Mouse (Mus musculus) bone marrow macrophage, adult 2 months (primary cell): ENCODE data around the gene Lgmn.

ENCODE experiments used
- CTCF ChIP-seq: IDR thresholded peaks from 2 replicates; pipeline ENCODE4 v1.5.1; 2012; ENCODE audit warnings: low read depth, mild to moderate bottlenecking, low read length, moderate library complexity
- POLR2A ChIP-seq: IDR thresholded peaks from 2 replicates; pipeline ENCODE4 v1.6.1; 2012; ENCODE audit warnings: mild to moderate bottlenecking, low read depth, low read length, borderline replicate concordance

- TF ChIP-seq CTCF (no peak), POLR2A (no peak)
Observed at GRCm38 (mm10) chr12:102429656-102430055, 10.0 kb downstream of the Lgmn start.
